Mouse (Mus musculus): ENCODE measurements at regions not wholly inside any gene's neighbourhood (a gene's known extent, or its start where the extent isn't known, plus 50 kb on each side); places are given as distances from the start of the nearest gene placed in this dataset.

DNA sequence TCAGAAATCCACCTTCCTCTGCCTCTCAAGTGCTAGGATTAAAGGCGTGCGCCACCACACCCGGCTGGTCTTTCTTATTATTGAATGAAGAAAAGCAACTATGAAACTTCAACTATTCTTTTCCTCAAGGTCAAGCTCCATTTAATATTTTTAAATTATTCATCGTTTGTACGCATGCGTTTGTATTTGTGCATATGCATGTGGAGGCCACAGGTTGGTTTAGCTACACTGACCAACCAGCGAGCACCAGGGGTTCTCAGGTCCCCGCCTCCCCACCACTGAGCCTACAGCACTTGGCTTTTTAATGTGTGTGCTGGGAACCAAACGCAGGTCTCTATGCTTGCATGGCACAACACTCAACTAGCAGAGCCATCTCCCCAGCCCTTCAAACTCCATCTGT lies 51.0 kb upstream of the Tmem252 start:
- DNase-seq (ENCODE audit: low spot score) = no peak

DNA sequence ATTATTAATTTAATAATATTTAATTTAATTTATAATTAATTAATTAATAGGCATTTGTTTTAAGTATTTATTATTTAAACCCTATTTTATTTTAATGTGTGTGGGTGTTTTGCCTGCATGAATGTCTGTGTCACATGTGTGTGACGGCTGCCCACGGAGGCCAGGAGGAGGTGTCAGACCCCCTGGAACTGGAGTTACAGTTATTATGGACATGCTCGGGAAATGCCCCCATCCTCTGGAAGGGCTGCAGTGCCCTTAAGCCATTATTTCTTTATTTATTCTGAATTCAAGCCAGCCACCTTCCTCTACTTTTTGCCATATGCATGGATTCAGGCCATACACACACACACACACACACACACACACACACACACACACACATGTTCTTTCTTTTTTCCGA lies 51.5 kb upstream of the Tmem252 start:
- DNase-seq (ENCODE audit: low spot score) = no peak

DNA sequence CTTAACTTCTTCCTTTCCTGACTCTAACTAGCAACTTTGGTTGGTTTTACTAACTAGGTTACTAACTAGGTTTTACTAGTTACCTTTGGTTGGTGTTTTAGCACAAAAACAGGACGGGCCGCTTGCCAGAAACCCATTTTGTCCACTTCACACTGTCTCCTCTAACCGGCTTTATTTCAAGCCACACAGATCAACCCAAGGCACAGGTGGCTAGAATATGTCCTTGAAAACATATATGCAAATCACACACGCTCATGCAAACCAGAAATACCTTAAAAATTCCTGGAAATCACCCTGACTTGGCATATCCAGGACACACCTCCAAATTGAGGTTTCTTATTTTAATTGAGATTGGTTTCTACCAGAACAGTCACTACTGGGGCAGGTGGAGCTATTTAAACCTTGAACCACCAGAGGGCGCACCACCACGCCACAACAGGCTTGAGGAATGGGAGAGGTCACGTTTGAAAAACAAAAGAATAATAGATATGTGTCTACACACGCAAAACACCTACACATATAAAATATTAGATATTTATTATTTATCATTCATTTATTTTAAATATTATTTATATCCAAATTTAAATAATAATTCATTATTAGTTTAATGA lies 52.1 kb upstream of the Tmem252 start:
- DNase-seq (ENCODE audit: low spot score) = peak; percentile 80

DNA sequence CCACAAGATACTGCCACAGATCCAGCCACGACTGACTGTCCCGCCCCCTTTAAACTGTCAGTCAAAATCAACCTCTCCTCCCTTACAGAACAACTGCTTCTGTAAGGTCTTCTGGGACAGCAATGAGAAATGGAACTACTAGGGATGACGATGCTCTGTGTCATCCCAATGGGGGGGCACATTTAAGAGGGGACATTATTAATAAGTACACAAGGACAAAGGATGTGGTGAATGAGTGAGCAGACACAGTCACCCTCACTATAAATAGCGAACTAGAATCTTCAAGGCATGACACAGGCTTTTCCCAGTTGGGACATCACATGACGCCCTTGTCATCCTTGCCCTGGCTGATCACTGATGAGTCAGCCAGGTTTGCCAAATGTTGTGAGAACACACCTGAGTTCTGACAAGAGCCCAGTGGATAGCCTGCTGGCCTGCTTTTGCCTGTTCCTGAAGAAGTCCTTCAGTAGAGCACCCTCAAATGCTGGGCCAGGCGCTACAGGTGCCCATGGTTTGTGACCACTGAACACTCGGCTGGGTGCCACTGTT lies 58.0 kb upstream of the Tmem252 start:
- no peak for DNase-seq (ENCODE audit: low spot score)

DNA sequence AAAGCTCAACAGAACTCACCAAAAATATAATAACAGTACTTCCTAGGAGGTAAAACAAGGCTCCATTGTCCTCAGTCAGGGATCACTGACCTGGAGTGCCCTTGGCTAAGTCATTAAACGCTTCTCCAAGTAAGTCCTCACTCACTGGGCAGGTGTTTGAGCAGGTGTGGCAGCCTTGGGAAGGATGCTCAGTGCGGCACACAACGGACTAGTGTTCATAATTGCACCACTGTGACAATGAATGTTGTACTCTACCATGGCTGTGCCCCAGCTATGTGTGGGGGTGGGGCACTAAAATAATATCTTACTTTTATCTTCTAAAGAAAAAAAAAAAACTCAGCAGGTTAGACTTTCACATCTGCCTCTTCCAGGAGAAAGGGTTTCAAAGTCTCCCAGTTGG lies 52.2 kb upstream of the Pip5k1b start:
- no peak for DNase-seq (ENCODE audit: low spot score)

DNA sequence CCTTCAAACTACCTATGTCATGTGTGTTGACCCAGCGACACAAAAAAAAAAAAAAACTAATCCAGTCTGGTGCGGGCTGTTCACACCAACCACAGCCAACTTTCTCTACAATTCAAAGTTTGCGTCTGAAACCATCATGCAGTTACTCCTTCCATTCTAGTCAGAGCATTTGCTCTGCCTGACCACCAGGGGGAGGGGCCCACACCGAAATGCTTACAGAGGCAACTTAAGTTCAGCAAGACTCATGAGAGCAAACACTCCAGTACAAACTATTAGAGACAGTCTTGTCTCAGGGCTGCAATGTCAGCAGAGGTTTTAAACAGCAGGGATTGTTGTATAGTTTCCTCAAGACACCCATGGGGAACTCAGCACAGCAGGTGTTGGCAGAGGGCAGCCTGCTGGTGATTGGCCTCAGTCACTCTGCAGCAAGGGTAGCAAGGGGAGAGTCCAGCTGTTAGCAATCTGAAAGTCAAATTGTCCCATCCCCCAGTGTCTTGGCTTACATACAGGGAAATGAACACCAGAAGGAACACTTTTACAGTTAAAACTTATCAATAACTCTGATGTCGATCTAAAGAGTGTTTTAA lies 50.8 kb upstream of the Pip5k1b start:
- DNase-seq (ENCODE audit: low spot score) = no peak
